27 mouse cellular contexts compared by ENCODE assay signal in genomic region chr2:152573484-152573883, GRCm38 (mm10). TPM values are rescaled to one million over a fixed set of nuclear protein-coding genes. Genes with fewer than 3 reads are reported as not detected.
"Had no signal": no experiment of that assay in that cellular context is flagged by ENCODE, and none has a peak within 500 bp of the region (broad histone marks: within the 10 kb centered on the region; RNA-seq: fewer than 3 reads in every experiment).

No protein-coding gene starts in this region.

- DNase-seq: lung, adult 18-20 months; lung, embryonic 14.5 days; lung, postnatal 10 days; lung, postnatal 4 days; midbrain, embryonic 14.5 days; retina, postnatal 1 day; right cerebral cortex, adult 18-20 months; right cerebral cortex, postnatal 25 days; right cerebral cortex, postnatal 4 days; spleen, adult 18-20 months; thymus, adult 18-20 months; thymus, postnatal 14 days; thymus, postnatal 36 days had no signal

- H3K27me3 ChIP-seq: midbrain, embryonic 12.5 days; neural tube, embryonic 13.5 days; neural tube, embryonic 15.5 days had no signal

- H3K9ac ChIP-seq: lung, embryonic 14.5 days; midbrain, embryonic 12.5 days; neural tube, embryonic 13.5 days; neural tube, embryonic 15.5 days had no signal

- H3K27ac ChIP-seq: midbrain, embryonic 10.5 days; midbrain, embryonic 12.5 days; neural tube, embryonic 13.5 days; neural tube, embryonic 15.5 days had no signal

- H3K4me2 ChIP-seq: lung, embryonic 14.5 days; midbrain, embryonic 12.5 days; neural tube, embryonic 13.5 days; neural tube, embryonic 15.5 days had no signal

- H3K9me3 ChIP-seq: midbrain, embryonic 10.5 days; midbrain, embryonic 12.5 days; neural tube, embryonic 13.5 days; neural tube, embryonic 15.5 days had no signal

- H3K4me1 ChIP-seq: midbrain, embryonic 12.5 days; neural tube, embryonic 13.5 days; neural tube, embryonic 15.5 days had no signal

- H3K4me3 ChIP-seq: midbrain, embryonic 10.5 days; midbrain, embryonic 12.5 days; myocyte; neural tube, embryonic 13.5 days; neural tube, embryonic 15.5 days had no signal

- ATAC-seq: midbrain, embryonic 16.5 days had no signal

- H3K36me3 ChIP-seq: midbrain, embryonic 10.5 days; midbrain, embryonic 12.5 days; neural tube, embryonic 13.5 days; neural tube, embryonic 15.5 days had no signal

RNA-seq across cellular contexts. Expression of gene Defb21, which starts 0.9 kb away (rescaled TPM):
- total RNA-seq: megakaryocyte, adult 5-6 weeks; megakaryocyte-erythroid progenitor cell, adult 5-6 weeks had no signal
- polyA plus RNA-seq: lung, embryonic 14.5 days; lung, embryonic 16.5 days; midbrain, embryonic 10.5 days; midbrain, embryonic 12.5 days; midbrain, embryonic 14.5 days; midbrain, embryonic 16.5 days; myocyte; neural tube, embryonic 11.5 days; neural tube, embryonic 13.5 days; neural tube, embryonic 15.5 days; small intestine, adult 2 months; stomach, embryonic 14.5 days; stomach, embryonic 16.5 days; thymus, postnatal 0 days had no signal

RNA-seq across cellular contexts. Expression of gene Gm17416, which starts 4.3 kb away (rescaled TPM):
- total RNA-seq: megakaryocyte, adult 5-6 weeks; megakaryocyte-erythroid progenitor cell, adult 5-6 weeks had no signal
- polyA plus RNA-seq: lung, embryonic 14.5 days; lung, embryonic 16.5 days; midbrain, embryonic 10.5 days; midbrain, embryonic 12.5 days; midbrain, embryonic 14.5 days; midbrain, embryonic 16.5 days; myocyte; neural tube, embryonic 11.5 days; neural tube, embryonic 13.5 days; neural tube, embryonic 15.5 days; small intestine, adult 2 months; stomach, embryonic 14.5 days; stomach, embryonic 16.5 days; thymus, postnatal 0 days had no signal

RNA-seq across cellular contexts. Expression of gene Defb19, which starts 6.6 kb away (rescaled TPM):
- total RNA-seq: megakaryocyte, adult 5-6 weeks; megakaryocyte-erythroid progenitor cell, adult 5-6 weeks had no signal
- polyA plus RNA-seq: lung, embryonic 14.5 days; lung, embryonic 16.5 days; midbrain, embryonic 10.5 days; midbrain, embryonic 12.5 days; midbrain, embryonic 14.5 days; midbrain, embryonic 16.5 days; myocyte; neural tube, embryonic 11.5 days; neural tube, embryonic 13.5 days; neural tube, embryonic 15.5 days; small intestine, adult 2 months; stomach, embryonic 14.5 days; stomach, embryonic 16.5 days had no signal

RNA-seq across cellular contexts. Expression of gene Defb45, which starts 25.7 kb away (rescaled TPM):
- total RNA-seq: megakaryocyte, adult 5-6 weeks; megakaryocyte-erythroid progenitor cell, adult 5-6 weeks had no signal
- polyA plus RNA-seq: lung, embryonic 14.5 days; lung, embryonic 16.5 days; midbrain, embryonic 10.5 days; midbrain, embryonic 12.5 days; midbrain, embryonic 14.5 days; midbrain, embryonic 16.5 days; neural tube, embryonic 11.5 days; neural tube, embryonic 13.5 days; neural tube, embryonic 15.5 days; small intestine, adult 2 months; stomach, embryonic 14.5 days; stomach, embryonic 16.5 days; thymus, postnatal 0 days had no signal

RNA-seq across cellular contexts. Expression of gene Defb36, which starts 30.6 kb away (rescaled TPM):
- total RNA-seq: megakaryocyte, adult 5-6 weeks; megakaryocyte-erythroid progenitor cell, adult 5-6 weeks had no signal
- polyA plus RNA-seq: lung, embryonic 14.5 days; lung, embryonic 16.5 days; midbrain, embryonic 10.5 days; midbrain, embryonic 12.5 days; midbrain, embryonic 14.5 days; midbrain, embryonic 16.5 days; myocyte; neural tube, embryonic 11.5 days; neural tube, embryonic 13.5 days; neural tube, embryonic 15.5 days; small intestine, adult 2 months; stomach, embryonic 14.5 days; stomach, embryonic 16.5 days; thymus, postnatal 0 days had no signal
